Mouse (Mus musculus) heart, adult 2 months (tissue): ENCODE results near the gene Mylk3.

ENCODE experiments used
- CTCF ChIP-seq: fragments of 200-600 bp; IDR thresholded peaks from 2 replicates; pipeline ENCODE4 v1.8.1; 2022; ENCODE audit warnings: antibody characterized with exemption, mild to moderate bottlenecking, moderate library complexity
- POLR2A ChIP-seq: fragments of 200-500 bp; IDR thresholded peaks from 2 replicates; pipeline ENCODE4 v1.6.1; 2011; ENCODE audit warnings: mild to moderate bottlenecking, low read depth, low read length, control low read depth; ENCODE audit not compliant: insufficient read depth

- TF ChIP-seq CTCF, result peak; percentile 17
- peak; percentile 91 for TF ChIP-seq POLR2A
Observed at GRCm38 (mm10) chr8:85432168-85433016, 46.2 kb upstream of the Mylk3 start, which contains the start of gene 4921524J17Rik.
